Mouse (Mus musculus) left cerebral cortex, postnatal 25 days (tissue): ENCODE results near the gene Lin52. TPM values are rescaled to one million over a fixed set of nuclear protein-coding genes. Genes with fewer than 3 reads are reported as not detected.
A peak's percentile ranks its signal among the peaks of the same experiment; 100 is the strongest.

Source experiments
- DNase-seq, 2 experiments: peaks; one replicate each; pipeline ENCODE4 v3.0.0; 2022; ENCODE audit warnings: low spot score in 2 of 2, mixed read lengths in 1 of 2
- intact Hi-C: fragments of 180-260 bp; cut with DNase I; formaldehyde crosslinking; loops from one replicate; pipeline ENCODE4 v1.15.1; 2025
- total RNA-seq, 2 experiments: library from RNA; stranded (reverse); gene quantifications; 2 replicates each; pipeline ENCODE4 v1.2.3; 2021

Lin52 gene
- total RNA-seq, 2 experiments from 2014 or later = 22.2 to 22.4 TPM

DNA sequence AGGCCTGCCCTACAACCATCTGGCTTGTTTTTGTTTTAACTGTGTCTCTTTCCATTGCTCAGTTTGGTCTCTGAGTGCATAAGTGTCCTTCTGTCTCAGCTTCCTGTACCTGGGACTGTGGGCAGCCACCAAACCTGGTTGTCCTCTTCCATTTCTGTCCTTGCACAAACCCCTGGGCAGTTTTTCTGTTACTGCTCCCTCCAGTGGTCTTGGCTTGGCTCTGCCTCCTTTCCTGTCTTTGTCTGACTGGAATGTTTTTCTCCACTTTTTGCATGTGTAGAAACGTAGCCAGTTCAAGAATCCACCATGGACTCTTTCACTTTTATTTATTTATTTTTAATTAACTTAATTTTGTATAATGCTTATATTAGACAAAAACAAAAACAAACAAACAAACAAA is 8.6 kb downstream of the Lin52 start:
- no peak for DNase-seq
- intact Hi-C loops = no loop called here

DNA sequence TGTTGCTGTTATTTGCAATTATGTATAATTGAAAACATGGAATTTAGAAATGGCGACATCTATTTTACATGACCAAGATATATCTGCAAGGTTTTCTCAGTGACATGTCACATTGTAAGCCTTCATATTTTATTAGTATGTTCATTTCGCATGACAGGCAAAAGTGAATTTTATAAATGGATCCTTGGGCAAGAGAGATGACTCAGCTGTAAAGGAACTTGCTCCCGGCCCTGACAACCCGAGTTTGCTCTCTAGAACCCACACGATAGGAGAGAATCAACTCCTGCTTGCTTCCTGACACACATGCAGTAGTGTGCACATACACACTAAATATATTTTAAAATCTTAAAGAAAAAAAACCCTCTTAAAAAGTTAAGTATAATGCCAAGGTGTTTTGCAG is 10.2 kb downstream of the Lin52 start:
- DNase-seq = no peak
- intact Hi-C loops = no loop called here

DNA sequence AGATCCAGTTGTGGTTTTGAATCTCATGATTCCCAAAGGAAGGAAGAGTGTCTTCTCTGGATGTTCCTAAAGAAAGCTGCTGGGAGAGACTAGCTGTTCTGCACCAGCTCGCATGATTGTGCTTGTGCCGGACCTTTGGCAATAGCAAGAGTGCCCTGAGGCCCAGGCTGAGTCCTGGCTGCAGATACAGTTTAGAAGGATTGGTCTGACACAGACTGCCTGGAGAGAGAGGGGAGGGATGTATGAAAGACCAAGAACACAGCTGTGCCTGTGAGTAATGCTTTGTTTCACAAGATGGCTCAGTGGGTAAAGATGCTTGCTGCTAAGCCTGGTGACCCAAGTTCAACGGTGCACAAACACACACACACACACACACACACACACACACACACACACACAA is 11.6 kb downstream of the Lin52 start:
- no peak for DNase-seq
- intact Hi-C loops = no loop called here

DNA sequence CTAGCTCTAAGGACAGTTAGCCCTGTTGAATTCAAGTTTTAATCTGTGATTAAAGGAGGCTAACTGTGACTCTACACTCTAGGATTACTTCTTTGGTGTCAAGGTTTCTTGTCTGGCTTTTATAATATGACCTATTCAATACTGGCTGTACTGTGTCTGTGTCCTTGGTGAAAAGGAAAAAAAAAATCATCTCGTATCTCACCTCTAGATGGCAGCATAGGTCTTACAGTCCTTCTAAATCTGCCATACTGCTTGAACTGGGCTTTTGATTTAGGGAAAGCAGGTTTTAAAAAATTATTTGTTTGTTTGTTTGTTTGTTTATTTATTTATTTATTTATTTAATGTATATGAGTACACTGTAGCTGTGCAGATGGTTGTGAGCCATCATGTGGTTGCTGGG is 17.5 kb downstream of the Lin52 start:
- intact Hi-C loops = no loop called here
- peak in 1 of 2 experiments; percentile 60 for DNase-seq

DNA sequence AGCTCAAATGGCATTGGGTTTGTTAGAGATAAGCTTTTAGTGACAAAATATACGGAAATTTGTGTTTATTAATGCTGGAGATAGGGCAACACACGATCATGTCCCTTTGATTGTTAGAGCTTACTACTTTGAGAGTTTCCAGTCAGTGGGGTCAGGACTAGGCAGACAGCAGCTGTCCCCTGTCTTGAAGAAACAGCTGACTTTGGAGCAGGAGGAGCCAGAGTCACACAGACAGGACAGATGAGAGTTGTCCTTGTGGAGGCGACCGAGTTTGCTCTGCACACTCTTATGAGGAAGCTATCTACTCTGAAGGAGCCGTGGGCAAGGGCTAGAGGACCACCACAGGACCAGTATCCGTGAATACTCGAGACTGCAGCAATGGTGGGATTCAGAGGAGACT is 27.7 kb downstream of the Lin52 start:
- intact Hi-C loops = no loop called here
- DNase-seq = no peak

DNA sequence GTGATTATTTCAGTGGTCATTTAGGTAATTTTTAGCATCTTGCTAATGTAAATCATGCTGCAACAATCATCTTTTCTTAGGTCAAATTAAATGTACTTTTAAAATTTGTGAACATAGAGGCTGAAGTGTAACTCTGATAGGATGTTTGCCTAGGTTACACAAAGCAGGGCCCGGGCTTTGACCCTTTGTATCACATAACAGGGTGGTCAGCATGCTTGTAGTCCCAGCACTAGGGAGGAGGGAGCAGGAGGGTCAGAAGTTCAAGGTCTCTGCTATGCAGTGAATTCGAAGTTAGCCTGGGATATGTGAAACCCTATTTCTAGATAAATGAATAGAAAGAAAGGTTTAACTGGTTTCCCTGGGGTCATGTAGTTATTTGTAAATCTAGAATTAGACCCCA is 30.0 kb downstream of the Lin52 start:
- intact Hi-C loops = no loop called here
- no peak for DNase-seq

DNA sequence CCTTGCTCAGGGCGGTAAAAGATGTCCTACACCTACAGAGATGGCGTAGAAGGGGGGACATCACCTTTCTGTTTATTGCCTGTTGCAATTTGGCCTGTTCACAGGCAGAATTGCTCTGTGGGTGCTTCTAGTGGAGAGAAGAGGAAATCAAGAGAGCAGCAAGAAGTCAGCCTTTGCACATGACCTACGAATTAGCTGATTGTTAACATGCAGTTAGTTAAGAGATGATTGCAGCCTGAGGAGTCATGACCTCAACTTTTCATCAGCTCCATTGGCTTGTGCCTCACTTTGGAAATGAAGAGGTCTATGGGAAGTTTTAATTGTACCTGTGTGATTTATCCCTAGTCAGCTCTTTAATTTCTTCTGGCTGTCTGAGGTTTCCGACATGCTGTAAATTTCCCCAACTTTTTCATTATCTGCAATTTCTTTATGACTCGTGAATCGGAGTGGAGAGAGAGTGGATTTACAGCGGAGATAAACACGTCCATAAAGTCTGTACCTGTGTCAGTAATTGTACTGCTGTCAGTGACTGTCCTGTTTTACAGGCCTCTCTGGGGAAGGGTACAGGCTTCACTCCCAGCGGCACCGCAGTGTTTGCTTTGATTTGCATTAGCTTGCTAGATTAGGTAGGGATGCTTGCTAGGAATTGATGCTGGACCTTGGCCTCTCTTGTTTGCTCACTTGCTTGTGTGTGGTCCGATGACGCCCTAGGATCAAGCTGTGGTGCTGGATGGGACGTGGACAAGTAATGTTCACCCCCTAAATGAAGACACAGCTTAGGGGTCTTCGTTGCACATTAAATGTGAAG is 31.8 kb downstream of the Lin52 start:
- intact Hi-C loops = no loop called here
- no peak for DNase-seq

DNA sequence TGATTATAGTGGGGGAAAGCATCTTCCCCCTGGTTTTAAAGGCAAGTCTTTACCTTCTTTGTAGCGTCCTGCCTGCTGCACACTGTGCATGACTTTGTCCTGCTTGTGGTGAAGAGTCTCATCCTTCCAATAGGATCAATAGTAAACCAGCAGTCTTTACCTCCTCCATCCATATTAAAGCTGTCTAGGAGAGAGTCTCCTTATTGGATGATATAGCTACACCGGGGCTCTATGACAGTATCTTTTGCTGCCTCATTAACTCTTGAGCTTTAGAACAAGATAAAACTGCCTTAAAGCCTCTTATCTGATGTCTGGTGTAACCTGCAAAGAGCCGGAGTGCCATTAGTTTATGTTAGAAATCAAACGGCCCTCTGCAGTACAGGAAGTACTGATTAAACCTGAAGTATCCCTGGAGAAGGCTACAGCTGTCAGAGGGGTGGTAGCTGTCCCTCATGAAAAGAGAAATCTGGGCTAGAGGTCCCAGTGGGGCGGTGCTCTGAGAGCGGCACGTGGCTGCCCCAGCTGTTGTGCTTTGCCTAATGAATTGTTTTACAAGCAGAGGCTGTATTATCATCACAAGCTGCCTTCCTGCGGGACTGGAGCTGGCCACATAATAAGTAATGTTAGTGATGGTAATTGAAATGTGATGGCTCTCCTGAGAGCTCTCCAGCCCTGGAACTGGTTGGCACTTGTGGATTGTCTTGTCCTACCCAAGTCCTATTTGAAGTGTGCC is 36.3 kb downstream of the Lin52 start:
- no peak for DNase-seq
- intact Hi-C loops = no loop called here

DNA sequence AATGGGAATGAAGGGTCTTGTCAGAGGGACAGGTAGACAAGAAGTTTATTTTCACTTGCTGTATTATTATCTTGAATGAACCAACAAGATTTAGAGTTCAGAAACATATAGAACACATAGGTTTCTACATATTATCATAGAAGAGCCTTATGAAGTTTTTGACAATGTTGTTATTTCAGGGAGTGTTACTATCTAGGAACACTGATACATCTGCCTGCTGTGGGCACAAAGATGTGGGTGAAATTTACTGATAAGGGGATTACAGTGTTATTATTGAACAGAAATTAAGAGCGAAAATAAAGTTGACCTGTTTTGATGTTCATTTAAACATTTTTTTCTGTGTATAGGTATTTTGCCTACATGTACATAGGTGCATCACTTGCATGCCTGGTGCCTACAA is 45.6 kb downstream of the Lin52 start:
- intact Hi-C loops = no loop called here
- DNase-seq = no peak

DNA sequence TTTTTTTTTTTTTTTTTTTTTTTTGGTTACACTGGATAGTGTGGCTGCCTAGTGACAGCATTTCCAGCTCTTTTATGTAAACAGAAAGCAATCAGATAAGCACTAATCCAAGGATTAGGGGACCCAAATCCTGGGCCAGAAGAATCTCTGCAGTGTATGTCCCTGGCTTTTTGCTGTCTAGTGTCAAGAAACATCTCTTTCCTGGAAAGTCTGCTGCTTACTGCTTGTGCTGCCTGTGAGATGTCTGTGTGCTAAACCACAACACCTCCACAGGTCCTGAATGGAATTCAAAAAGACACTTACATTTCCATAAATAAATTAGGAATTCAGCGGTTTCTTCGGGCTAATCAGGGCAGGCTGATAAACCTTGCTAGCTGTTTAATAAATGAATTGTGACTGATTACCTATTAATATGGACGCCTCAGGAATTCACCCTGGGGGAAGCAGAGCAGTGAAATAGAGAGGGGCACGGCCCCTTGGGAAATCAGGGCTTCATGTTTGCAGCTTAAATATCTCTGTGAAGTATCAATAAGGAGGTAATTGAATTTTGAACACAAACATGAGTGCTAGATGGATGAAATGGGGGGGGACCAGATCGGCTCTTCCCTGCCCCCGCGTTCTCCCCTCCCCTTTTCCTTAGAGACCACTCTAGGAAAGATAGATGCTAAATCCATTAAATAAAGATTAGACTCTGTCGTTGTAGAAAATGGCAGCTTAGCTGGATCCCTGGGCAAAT is 49.5 kb downstream of the Lin52 start:
- no peak for DNase-seq
- intact Hi-C loops = no loop called here

DNA sequence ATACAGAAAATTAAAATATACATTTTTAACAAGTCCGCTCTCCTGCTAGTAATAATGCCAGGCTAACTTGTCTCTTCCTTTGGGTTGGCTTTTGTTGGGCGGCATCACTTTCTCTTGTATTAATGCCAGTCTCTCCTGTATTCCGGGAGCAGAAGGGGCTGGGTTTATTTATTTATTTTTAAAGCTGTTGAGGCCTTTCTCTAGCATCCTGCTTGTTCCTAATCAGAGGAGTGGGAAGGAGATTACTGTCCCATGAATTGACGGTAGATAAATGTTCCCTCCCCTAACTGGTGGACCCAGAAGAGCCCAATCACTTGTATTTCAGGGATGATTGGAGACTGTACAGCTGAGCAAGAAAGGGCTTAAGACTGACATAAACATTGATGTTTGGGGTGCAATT is 50.1 kb downstream of the Lin52 start:
- no peak for DNase-seq

DNA sequence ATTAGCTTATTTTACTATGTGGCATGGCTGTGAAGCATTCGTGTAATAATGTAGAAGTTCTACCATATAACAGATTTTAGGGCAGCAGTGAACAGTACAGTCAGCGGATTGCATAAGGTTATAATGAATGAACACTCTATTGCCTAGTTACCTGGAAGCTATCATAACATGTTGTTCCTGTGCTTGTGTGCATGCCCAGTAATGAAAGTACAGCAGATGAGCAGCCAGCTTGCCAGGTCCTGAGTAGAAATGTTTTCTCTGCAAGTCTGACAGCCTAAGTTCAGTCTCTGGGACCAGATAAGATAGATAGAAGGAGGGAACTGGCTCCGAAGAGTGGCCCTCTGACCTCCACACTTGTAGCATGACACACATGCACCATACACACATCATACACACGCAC is 55.6 kb downstream of the Lin52 start:
- DNase-seq = no peak
- intact Hi-C loops = no loop called here

More for the DNA sequence above, 50.1 kb downstream of the Lin52 start:
- intact Hi-C loops = no loop called here

DNA sequence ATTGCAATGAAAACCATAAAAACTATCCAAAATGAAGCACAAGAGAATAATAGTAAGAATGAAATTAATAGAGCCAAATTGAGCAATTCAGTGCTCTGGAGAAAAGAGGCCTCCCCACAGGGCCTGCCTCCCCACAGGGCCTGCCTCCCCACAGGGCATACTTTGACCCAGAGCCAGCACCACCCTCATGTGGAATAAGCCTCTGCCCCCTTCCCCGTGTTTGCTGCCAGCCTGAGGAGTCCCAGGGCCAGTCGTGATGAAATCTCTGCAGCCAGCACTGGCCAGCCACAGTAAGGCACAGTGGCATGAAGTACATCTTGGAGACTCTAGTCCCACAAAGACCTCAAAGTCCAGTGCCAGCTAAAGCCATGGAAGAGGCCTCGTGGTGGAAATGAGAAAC is 60.8 kb downstream of the Lin52 start:
- no peak for DNase-seq
- intact Hi-C loops = no loop called here

DNA sequence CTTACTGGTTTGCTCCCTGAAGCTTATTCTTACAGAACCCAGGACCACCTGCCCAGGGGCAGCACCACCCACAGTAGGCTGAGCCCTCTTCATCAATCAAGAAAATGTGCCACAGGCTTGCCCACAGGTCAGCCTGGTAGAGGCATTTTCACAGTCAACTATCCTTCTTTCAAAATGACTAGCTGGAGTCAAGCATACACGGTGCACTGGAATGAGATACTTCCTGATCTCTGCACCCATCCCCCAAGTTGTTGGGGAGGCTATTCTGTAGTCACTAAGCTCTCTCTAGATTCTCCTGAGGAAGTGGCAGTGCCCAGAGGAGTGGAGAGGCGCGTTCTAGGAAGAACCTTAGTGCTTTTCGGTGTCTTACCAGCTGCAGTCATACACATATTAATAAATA is 64.3 kb downstream of the Lin52 start:
- intact Hi-C loops = no loop called here
- no peak for DNase-seq

DNA sequence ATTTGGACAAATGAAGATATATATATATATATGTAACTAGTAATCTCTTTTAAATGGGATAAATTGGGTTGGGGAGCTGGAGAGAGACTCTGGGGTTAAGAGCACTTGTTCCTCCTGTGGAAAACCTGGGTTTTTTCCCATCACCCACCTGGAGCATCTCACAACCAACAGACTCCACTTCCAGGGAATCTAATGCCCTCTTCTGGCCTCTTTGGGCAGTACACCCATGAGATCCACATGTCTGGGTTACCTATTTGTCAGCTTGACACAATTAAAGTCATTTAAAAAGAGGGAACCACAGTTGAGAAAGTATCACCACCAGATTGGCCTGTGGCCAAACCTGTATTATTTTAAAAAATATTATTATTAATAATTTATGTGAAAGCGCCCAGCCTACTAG is 65.4 kb downstream of the Lin52 start:
- intact Hi-C loops = no loop called here
- DNase-seq = no peak

DNA sequence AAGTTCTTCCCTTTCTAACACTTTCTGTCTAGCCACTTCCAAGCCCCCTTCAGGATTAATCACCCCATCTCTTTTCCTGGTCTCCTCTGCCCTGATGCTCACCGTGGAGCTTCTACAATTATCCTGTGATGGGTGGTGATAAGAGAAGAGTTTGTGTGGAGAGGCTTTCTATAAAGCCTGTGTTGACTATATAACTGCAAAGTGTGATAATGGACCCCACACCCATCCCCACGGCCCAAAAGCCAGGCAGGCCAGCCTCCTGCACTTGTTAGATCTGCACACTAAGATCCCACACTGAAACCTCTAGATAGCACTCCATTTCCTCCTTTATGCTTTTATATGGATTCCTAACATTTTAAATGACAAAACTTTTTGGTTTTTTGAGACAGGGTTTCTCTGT is 66.8 kb downstream of the Lin52 start:
- intact Hi-C loops = no loop called here
- no peak for DNase-seq

DNA sequence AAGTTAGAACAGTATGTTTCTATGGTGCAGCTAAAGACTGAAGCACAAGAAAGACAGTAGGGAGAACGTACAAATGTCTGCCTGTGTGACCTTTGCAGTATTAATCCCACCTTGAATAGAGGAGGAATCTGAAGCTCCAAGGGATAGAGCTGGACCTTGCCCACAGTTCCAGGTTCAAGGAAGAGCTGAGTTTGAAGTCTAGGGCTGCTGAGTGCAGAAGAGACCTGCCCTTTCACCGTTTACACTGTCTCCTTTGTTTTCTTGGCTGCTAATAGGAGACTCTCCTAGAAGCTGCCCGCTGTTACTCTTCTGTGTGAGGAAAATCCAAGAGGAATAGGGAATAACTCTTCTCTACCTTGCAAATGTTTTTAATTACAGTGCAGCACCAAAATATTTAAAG is 72.5 kb downstream of the Lin52 start:
- intact Hi-C loops = no loop called here
- DNase-seq = no peak

DNA sequence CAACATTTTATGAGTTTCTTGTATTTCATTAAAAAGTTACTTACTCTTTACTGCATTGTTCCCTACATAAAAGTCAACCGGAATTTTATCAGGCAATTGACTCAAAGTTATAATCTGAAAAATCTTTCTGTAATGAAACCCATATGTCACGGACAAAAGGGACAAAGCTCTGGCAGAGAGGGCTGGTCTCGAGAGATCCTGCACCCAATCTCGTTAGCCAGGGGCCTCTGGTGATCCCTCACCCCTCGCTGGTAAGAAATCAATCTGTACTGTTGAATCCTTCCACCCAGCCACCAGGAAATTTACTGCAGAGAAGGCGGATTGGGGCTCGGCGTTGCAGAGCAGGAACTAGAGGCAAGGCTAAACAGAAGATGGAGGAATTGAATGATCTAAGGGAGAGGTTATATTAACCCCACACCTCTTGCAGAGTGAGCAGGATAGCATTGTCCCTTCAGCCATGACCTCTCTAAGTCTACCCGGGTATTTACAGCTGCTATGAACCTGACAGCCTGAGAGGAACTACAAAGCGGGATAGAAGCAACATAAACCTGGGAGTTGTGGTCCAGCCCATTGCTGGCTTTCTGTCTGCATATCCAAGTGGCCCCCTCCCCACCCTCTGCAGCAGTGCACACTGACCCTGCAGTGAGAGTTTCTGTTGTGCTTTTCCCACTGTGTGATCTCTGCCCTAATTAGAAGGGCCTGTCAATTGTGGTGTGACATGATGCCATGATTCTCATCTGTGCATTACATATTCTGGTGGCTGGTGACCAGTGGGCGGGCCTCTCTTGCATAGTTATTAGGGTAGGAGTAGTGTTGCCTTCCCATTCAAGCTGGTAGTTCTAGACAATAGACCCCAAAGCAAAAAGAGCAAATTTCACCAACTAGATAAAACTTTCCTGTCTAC is 73.2 kb downstream of the Lin52 start:
- intact Hi-C loops = no loop called here
- no peak for DNase-seq

DNA sequence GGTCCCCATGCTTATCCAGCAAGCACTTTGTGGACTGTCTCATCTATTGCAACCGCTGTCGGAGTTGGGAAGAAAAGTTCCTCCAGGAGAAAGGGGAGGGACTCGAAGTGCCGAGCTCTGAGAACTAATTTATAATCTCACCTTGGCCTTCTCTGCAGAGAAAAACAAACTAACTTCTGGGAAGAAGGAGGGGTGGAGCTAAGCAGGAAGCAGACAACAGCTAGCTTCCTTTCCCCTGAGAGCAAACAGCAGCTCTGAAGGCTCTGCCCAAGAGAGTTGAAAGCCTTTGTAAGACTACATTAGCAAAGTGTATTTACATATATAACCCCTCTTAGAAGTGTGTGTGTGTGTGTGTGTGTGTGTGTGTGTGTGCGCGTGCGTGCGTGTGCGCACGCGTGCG is 74.2 kb downstream of the Lin52 start:
- intact Hi-C loops = no loop called here
- no peak for DNase-seq

DNA sequence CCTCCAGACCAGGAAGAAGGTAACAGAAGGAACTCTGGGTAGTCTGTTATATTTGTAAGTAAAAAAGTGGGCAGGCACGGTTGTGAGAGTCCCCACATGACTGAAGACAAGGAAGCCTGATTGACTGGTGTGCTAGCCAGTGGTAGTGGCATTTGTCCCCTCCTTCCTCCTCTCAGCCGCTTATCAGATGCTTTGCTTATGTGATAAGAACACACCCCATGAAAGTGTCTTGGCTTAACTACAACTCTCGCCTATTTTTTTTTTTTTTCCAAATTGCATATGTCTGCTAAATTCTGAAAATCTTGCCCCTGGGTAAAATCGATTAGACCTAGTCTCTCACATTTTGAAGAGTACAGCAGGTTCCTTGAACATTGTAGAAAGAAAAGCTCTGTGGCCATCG is 79.2 kb downstream of the Lin52 start:
- intact Hi-C loops = no loop called here
- no peak for DNase-seq
